Mouse (Mus musculus): ENCODE measurements around the gene Tmem234. TPM values are rescaled to one million over a fixed set of nuclear protein-coding genes. Genes with fewer than 3 reads are reported as not detected.

Gene Tmem234
- polyA plus RNA-seq, 1 experiment from 2014 or later: 191 TPM

DNA sequence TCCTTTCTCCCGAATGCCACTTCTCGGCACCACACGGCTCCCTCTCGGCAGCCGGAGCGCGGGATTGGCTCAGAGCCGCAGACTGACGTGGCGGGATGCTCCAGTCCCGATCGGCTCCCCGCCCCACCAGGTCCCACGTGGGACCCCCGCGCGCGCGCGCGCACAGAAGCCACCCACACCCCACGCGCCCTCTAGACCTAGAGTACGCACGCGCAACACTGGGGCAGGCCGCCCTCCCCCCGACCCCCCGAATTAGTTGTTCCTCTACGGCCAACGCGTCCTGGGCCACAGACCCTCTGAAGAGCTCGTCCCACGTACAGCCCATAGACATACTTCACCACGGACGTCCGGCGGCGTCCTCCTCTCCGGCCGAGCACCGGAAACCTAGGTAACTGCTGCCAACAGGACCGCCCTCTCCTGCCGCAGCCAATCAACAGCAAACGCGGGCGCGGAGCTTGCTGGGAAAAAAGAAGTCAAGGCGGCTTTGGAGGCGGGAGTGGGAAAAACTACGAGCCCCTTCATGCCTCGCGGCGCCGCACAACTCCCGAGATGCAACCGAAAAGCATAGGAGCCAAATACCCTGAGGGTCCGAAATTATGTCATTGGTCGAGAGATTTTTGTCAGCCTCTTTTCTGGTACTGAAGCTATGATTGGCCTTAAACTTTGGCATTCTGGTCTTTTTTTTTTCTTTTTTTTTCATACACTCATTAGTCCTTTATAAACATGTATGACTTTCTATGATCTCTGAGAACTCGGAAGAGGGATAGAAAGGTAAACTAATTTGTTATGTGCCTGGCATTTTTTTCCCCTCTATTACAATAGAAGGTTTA, 40.4 kb downstream of the Tmem234 start, which contains the start of gene Txlna:
Gene Txlna, minus strand, starts transcription at position 428 of the 830 bp plus-strand sequence.
- under 1% methylated on average over 45 of the region's 60 CpGs for WGBS
- ATAC-seq (ENCODE audit: low read depth): peak; percentile 97
- peak within 1 kb of the TSS; percentile 65 for H3K9ac ChIP-seq (replicated peaks; ENCODE audit: low read depth, low read length)

DNA sequence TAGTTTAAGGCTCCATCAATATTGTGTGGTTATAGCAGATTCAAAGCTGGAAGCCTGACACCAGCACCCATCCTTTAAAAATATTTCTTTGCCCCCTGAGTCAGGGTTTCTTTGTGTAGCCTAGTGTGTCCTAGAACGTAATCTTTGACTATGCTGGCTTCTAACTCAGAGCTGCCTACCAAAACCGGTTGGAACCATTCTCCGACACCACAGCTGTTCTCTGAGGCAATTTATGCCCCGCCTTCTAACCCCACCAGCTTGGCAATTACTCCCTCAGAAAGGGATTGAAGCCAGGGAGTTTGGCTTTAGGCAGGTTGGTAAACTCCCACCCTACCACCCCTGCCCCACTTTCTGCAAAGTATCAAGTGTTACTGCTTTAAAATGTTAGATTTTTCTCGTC, 41.3 kb downstream of the Tmem234 start:
- H3K4me1 ChIP-seq (ENCODE audit: control insufficient read depth, insufficient read depth, low read length): peaks cover 13% of the 10 kb centered on the region
- no peak overlapping the region for H3K27ac ChIP-seq (ENCODE audit: low read depth, low read length)
- ATAC-seq (ENCODE audit: low read depth): no peak
- peaks cover 26% of the 10 kb centered on the region for H3K36me3 ChIP-seq (ENCODE audit: control insufficient read depth, insufficient read depth, low read length)
- no peak overlapping the region for H3K4me3 ChIP-seq (ENCODE audit: low read depth, low read length)
- H3K9ac ChIP-seq (replicated peaks; ENCODE audit: low read depth, low read length): no peak overlapping the region
- 46% methylated on average over 5 of the region's 5 CpGs for WGBS
- no peaks in the 10 kb centered on the region for H3K27me3 ChIP-seq (ENCODE audit: control insufficient read depth, insufficient read depth, low read length)
- no peaks in the 10 kb centered on the region for H3K9me3 ChIP-seq (ENCODE audit: control insufficient read depth, low read length)
- peak overlapping the region; percentile 30; the same call in 1 of the 2 replicates for H3K4me2 ChIP-seq (ENCODE audit: low read depth, low read length)

More for the DNA sequence above, 40.4 kb downstream of the Tmem234 start, which contains the start of gene Txlna:
- Histone ChIP-seq H3K4me2 (ENCODE audit: low read depth, low read length) (peak within 1 kb of the TSS; percentile 89), H3K4me3 (ENCODE audit: low read depth, low read length) (peak within 1 kb of the TSS; percentile 47), H3K36me3 (ENCODE audit: control insufficient read depth, insufficient read depth, low read length) (peaks cover 28% of the 10 kb centered on the region), H3K27ac (ENCODE audit: low read depth, low read length) (peak within 1 kb of the TSS; percentile 90), H3K9me3 (ENCODE audit: control insufficient read depth, low read length) (no peaks in the 10 kb centered on the region), H3K4me1 (ENCODE audit: control insufficient read depth, insufficient read depth, low read length) (peaks cover 13% of the 10 kb centered on the region), H3K27me3 (ENCODE audit: control insufficient read depth, insufficient read depth, low read length) (no peaks in the 10 kb centered on the region)

DNA sequence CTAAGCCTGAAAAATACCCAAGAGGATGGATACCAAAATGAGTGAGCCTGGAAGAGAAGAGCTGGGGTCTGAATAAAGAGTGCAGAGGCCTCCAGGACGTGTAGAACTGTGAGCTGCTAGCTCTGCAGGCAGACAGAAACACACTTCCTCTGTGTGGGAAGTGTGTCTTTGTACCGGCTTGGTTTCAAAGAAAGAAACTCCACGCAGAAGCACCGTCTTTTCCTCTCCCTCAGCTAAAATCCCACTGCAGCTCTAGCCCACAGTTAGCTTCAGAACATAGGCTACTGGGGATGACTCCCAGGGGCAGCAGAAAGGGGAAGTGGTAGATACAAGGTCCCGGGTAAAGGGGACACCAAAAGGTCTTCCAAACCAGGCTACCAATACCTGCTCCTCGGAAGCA, 44.7 kb downstream of the Tmem234 start:
- Histone ChIP-seq H3K36me3 (ENCODE audit: control insufficient read depth, insufficient read depth, low read length) (peaks cover 42% of the 10 kb centered on the region), H3K27me3 (ENCODE audit: control insufficient read depth, insufficient read depth, low read length) (no peaks in the 10 kb centered on the region), H3K9me3 (ENCODE audit: control insufficient read depth, low read length) (no peaks in the 10 kb centered on the region), H3K4me1 (ENCODE audit: control insufficient read depth, insufficient read depth, low read length) (no peaks in the 10 kb centered on the region; the same call in 1 of the 2 replicates), H3K4me3 (ENCODE audit: low read depth, low read length) (no peak overlapping the region), H3K9ac (replicated peaks; ENCODE audit: low read depth, low read length) (no peak overlapping the region), H3K27ac (ENCODE audit: low read depth, low read length) (no peak overlapping the region), H3K4me2 (ENCODE audit: low read depth, low read length) (no peak overlapping the region)
- 94% methylated on average over 6 of the region's 6 CpGs for WGBS
- ATAC-seq (ENCODE audit: low read depth): no peak

DNA sequence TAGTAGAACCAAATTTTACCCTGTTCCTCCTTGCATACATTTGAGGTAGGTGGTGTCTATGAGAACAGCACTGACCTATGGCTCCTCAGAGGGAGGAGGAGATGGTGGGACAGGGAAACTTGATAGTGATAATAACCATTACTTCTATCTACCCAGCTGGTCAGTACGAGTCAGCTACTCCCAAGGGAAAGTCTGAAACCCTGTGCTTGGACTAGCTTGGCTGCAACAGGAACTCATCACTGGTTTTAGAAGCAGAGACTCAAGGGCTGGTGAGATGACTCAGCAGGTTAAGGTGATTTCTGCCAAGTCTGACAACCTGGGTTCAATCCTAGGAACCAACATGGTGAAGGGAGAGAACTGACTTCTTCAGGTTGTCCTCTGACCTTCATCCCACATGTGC, 48.2 kb downstream of the Tmem234 start:
- Histone ChIP-seq H3K9me3 (ENCODE audit: control insufficient read depth, low read length) (no peaks in the 10 kb centered on the region), H3K27ac (ENCODE audit: low read depth, low read length) (no peak overlapping the region), H3K4me1 (ENCODE audit: control insufficient read depth, insufficient read depth, low read length) (no peaks in the 10 kb centered on the region), H3K27me3 (ENCODE audit: control insufficient read depth, insufficient read depth, low read length) (no peaks in the 10 kb centered on the region), H3K36me3 (ENCODE audit: control insufficient read depth, insufficient read depth, low read length) (peaks cover 71% of the 10 kb centered on the region), H3K9ac (replicated peaks; ENCODE audit: low read depth, low read length) (no peak overlapping the region), H3K4me2 (ENCODE audit: low read depth, low read length) (no peak overlapping the region), H3K4me3 (ENCODE audit: low read depth, low read length) (no peak overlapping the region)
- 96% methylated on average over 1 of the region's 1 CpGs for WGBS
- ATAC-seq (ENCODE audit: low read depth): no peak

DNA sequence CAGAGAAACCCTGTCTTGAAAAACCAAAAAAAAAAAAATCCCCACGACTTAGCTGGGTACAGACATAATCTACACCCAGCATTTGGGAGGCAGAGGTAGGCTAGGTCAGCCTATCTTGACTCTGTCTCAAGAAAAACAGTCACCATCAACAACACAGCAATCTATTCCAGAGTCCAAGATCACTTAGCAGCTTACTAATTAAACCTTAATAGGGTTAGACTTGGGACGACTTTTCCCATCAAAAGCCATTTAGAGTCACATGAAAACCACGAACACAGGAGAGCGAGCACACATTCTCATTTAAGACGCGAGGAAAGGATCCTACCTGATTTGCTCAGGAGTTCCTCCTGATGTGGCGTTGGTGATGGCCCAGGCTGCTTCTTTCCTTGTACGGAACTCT, 49.9 kb downstream of the Tmem234 start:
- Histone ChIP-seq H3K9me3 (ENCODE audit: control insufficient read depth, low read length) (no peaks in the 10 kb centered on the region), H3K36me3 (ENCODE audit: control insufficient read depth, insufficient read depth, low read length) (peaks cover 76% of the 10 kb centered on the region), H3K4me2 (ENCODE audit: low read depth, low read length) (no peak overlapping the region), H3K9ac (replicated peaks; ENCODE audit: low read depth, low read length) (no peak overlapping the region), H3K27me3 (ENCODE audit: control insufficient read depth, insufficient read depth, low read length) (no peaks in the 10 kb centered on the region), H3K4me1 (ENCODE audit: control insufficient read depth, insufficient read depth, low read length) (no peaks in the 10 kb centered on the region), H3K27ac (ENCODE audit: low read depth, low read length) (no peak overlapping the region), H3K4me3 (ENCODE audit: low read depth, low read length) (no peak overlapping the region)
- ATAC-seq (ENCODE audit: low read depth): no peak
- 93% methylated on average over 8 of the region's 8 CpGs for WGBS

DNA sequence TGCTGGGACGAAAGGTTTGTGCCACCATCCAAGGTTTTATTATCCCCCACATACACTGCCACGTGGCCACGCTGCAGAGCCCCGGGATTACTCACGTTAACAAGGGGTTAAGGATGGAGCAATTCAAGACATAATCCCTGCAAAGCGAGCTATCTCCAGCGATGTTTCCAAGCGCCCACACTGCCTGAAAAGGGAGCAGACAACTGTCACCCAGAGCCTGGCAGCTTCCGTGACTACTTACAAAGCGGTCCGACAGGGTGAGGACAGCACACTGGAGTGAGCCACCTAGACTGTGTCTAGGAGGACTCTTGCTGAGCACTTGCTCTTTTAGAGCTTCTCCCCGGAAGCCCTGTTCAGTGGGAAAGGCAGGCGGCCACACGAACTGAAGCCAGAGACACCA, 54.3 kb downstream of the Tmem234 start:
- no peak overlapping the region for H3K4me3 ChIP-seq (ENCODE audit: low read depth, low read length)
- ATAC-seq (ENCODE audit: low read depth): no peak
- no peak overlapping the region for H3K4me2 ChIP-seq (ENCODE audit: low read depth, low read length)
- no peaks in the 10 kb centered on the region for H3K4me1 ChIP-seq (ENCODE audit: control insufficient read depth, insufficient read depth, low read length)
- no peaks in the 10 kb centered on the region for H3K9me3 ChIP-seq (ENCODE audit: control insufficient read depth, low read length)
- 94% methylated on average over 14 of the region's 14 CpGs for WGBS
- H3K27me3 ChIP-seq (ENCODE audit: control insufficient read depth, insufficient read depth, low read length): no peaks in the 10 kb centered on the region
- no peak overlapping the region for H3K27ac ChIP-seq (ENCODE audit: low read depth, low read length)
- peaks cover 80% of the 10 kb centered on the region for H3K36me3 ChIP-seq (ENCODE audit: control insufficient read depth, insufficient read depth, low read length)
- no peak overlapping the region for H3K9ac ChIP-seq (replicated peaks; ENCODE audit: low read depth, low read length)

DNA sequence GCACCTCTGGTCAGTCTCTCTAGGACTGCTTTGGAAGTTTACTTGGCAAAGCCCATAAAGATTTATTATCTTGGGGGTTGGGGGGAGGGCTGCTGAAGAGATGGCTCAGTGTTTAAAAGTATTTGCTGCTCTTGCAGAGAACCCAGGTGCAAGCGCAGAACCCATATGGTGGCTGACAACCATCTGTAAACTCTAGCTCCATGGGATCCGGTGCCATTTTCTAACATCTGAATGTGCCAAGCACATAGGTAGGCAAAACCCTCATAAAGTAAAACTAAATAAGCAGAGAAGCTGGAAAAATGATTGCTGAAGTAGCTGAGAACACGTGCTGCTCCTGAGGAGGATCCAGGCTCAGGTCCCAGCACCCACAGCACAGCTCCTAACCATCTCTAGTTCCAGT, 61.1 kb downstream of the Tmem234 start:
- Histone ChIP-seq H3K27me3 (ENCODE audit: control insufficient read depth, insufficient read depth, low read length) (no peaks in the 10 kb centered on the region), H3K4me3 (ENCODE audit: low read depth, low read length) (no peak overlapping the region), H3K9ac (replicated peaks; ENCODE audit: low read depth, low read length) (no peak overlapping the region), H3K36me3 (ENCODE audit: control insufficient read depth, insufficient read depth, low read length) (peaks cover 29% of the 10 kb centered on the region), H3K4me1 (ENCODE audit: control insufficient read depth, insufficient read depth, low read length) (no peaks in the 10 kb centered on the region), H3K27ac (ENCODE audit: low read depth, low read length) (no peak overlapping the region), H3K4me2 (ENCODE audit: low read depth, low read length) (no peak overlapping the region), H3K9me3 (ENCODE audit: control insufficient read depth, low read length) (no peaks in the 10 kb centered on the region)
- WGBS: 84% methylated on average over 3 of the region's 3 CpGs
- no peak for ATAC-seq (ENCODE audit: low read depth)

DNA sequence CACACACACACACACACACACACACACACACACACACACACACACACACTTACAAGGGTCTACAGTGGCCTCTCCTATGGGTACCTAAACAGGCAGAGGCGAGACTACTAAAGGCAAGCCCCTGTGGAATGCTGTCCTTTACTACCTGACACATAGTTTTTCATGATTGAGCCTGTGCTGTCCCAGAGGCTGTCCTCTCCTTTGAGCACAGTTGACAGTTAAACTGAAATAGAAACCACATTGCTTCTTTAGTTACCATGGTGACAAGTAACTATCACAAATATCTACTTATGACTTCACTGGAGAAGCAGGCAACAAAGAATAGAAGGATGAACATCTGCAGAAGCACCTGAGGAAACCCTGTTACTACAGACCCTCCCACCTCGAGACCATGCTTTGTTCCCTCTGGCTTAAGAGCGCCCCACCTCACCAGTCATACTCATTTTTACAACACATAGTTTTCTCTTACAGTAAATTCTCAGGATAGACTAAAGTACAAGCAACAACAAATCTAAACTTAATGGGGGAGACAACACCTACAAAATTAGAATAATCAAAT, 61.9 kb downstream of the Tmem234 start:
- Histone ChIP-seq H3K27me3 (ENCODE audit: control insufficient read depth, insufficient read depth, low read length) (no peaks in the 10 kb centered on the region), H3K9ac (replicated peaks; ENCODE audit: low read depth, low read length) (no peak overlapping the region), H3K4me2 (ENCODE audit: low read depth, low read length) (no peak overlapping the region), H3K9me3 (ENCODE audit: control insufficient read depth, low read length) (no peaks in the 10 kb centered on the region), H3K4me1 (ENCODE audit: control insufficient read depth, insufficient read depth, low read length) (no peaks in the 10 kb centered on the region), H3K4me3 (ENCODE audit: low read depth, low read length) (no peak overlapping the region), H3K27ac (ENCODE audit: low read depth, low read length) (no peak overlapping the region), H3K36me3 (ENCODE audit: control insufficient read depth, insufficient read depth, low read length) (peaks cover 25% of the 10 kb centered on the region)
- WGBS: 79% methylated on average over 3 of the region's 3 CpGs
- ATAC-seq (ENCODE audit: low read depth): no peak

DNA sequence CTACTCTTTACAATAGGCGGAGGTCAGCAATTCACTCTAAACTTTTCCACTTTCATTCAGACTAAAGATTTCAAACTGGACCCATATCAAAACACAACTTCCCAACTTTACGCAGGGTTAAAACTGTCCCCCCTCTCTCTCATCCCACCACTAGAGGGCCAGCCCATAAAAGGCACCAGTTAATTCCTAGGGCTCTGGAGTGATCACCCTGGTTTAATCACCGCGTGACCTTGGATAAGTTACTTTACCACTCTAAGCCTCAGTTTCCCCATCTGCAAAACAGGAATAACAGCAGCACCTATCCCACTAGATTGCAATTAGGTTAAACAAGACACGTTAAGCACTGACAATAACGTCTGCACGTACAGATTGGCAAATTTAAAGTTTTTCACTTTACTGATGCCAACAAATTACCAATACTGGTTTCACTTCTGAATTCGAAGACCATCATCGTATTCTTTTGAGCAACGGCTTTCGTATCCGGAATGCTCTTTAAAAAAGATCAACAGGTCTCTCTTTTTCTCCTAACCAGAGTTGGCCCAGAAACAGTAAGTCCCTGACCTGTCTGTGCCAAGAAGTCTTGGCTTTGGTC, 71.1 kb downstream of the Tmem234 start:
- WGBS: 8% methylated on average over 12 of the region's 12 CpGs
- no peaks in the 10 kb centered on the region; the same call in 1 of the 2 replicates for H3K4me1 ChIP-seq (ENCODE audit: control insufficient read depth, insufficient read depth, low read length)
- no peaks in the 10 kb centered on the region for H3K9me3 ChIP-seq (ENCODE audit: control insufficient read depth, low read length)
- no peaks in the 10 kb centered on the region; the same call in 1 of the 2 replicates for H3K27me3 ChIP-seq (ENCODE audit: control insufficient read depth, insufficient read depth, low read length)
- peak overlapping the region; percentile 84 for H3K9ac ChIP-seq (replicated peaks; ENCODE audit: low read depth, low read length)
- peak overlapping the region; percentile 99 for H3K4me3 ChIP-seq (ENCODE audit: low read depth, low read length)
- peak overlapping the region; percentile 91 for H3K4me2 ChIP-seq (ENCODE audit: low read depth, low read length)
- no peak for ATAC-seq (ENCODE audit: low read depth)
- H3K36me3 ChIP-seq (ENCODE audit: control insufficient read depth, insufficient read depth, low read length): peaks cover 10% of the 10 kb centered on the region
- peak overlapping the region; percentile 90 for H3K27ac ChIP-seq (ENCODE audit: low read depth, low read length)
